ENCODE assay signal across 9 mouse cellular contexts in the genomic region with DNA sequence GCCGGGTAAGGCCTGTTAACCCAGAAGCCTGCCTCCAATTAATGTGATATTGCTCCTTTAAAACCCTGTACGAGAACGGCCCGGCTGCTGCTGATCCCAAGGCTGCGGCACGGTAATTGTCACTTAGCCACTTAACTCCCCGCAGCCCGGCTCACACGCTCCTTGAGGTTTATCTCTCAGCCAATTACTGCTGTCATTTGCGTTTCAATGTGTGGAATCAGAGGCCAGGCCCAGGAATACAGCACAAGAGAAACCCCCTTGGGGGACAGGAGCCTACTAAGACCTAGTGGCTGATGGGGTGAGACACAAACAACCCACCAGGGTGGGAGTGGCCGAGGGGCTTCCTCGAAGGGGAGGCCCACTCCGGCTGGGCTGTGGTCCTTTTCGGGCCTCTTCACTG.
DNase-seq lines count a peak whose midpoint lies in the region; ATAC-seq and TF ChIP-seq lines count a peak whose summit lies in the region.
"Had no signal": no experiment of that assay in that cellular context is flagged by ENCODE, and none has a peak within 500 bp of the region (broad histone marks: within the 10 kb centered on the region; RNA-seq: fewer than 3 reads in every experiment).

No protein-coding gene starts in this region.

- under 1% methylated on average over 14 of the region's 14 CpGs for WGBS in forebrain, embryonic 10.5 days
- 19% methylated on average over 14 of the region's 14 CpGs for WGBS in intestine, embryonic 16.5 days
- 3% methylated on average over 14 of the region's 14 CpGs for WGBS in neural tube, embryonic 14.5 days
- 63% methylated on average over 14 of the region's 14 CpGs for WGBS in lung, adult 2 months

- H3K4me1 ChIP-seq in forebrain, embryonic 10.5 days, result peaks cover 83% of the 10 kb centered on the region
- H3K4me1 ChIP-seq in intestine, embryonic 16.5 days (ENCODE audit: control insufficient read depth, insufficient read depth, low read length), result peaks cover 27% of the 10 kb centered on the region
- peaks cover 42% of the 10 kb centered on the region for H3K4me1 ChIP-seq in neural tube, embryonic 14.5 days (ENCODE audit: control insufficient read depth, insufficient read depth, low read length)
- peaks cover 9% of the 10 kb centered on the region for H3K4me1 ChIP-seq in lung, adult 2 months (ENCODE audit: control insufficient read depth, insufficient read depth, low read length)

- no peak for ATAC-seq in intestine, embryonic 16.5 days
- ATAC-seq in neural tube, embryonic 14.5 days (ENCODE audit: low read depth), result no peak; the same call in 1 of the 2 replicates

- H3K27me3 ChIP-seq in forebrain, embryonic 10.5 days (ENCODE audit: poor library complexity, severe bottlenecking), result no peaks in the 10 kb centered on the region
- H3K27me3 ChIP-seq in intestine, embryonic 16.5 days (replicated peaks; ENCODE audit: control insufficient read depth, insufficient read depth, low read length), result no peaks in the 10 kb centered on the region
- H3K27me3 ChIP-seq in neural tube, embryonic 14.5 days (ENCODE audit: control insufficient read depth, insufficient read depth, low read length), result no peaks in the 10 kb centered on the region

- peak; percentile 50 for DNase-seq in ES-CJ7 (ENCODE audit: low read depth, low spot score)
- DNase-seq in adrenal gland, postnatal 10 days, result peak; percentile 55
- peak; percentile 83 for DNase-seq in forebrain, embryonic 10.5 days (ENCODE audit: extremely low spot score, low spot score)
- DNase-seq in lung, adult 2 months, result no peak
- DNase-seq in ovary, adult 18-20 months (ENCODE audit: low spot score), result no peak
- DNase-seq in B cell, adult 2 months, result no peak

- H3K9ac ChIP-seq in intestine, embryonic 16.5 days (ENCODE audit: low read depth, low read length), result peak overlapping the region; percentile 67
- H3K9ac ChIP-seq in neural tube, embryonic 14.5 days (replicated peaks; ENCODE audit: low read depth, low read length), result peak overlapping the region; percentile 42; the same call in 1 of the 2 replicates

- peak overlapping the region; percentile 51 for H3K4me2 ChIP-seq in intestine, embryonic 16.5 days (ENCODE audit: low read depth, low read length)
- H3K4me2 ChIP-seq in neural tube, embryonic 14.5 days (ENCODE audit: low read depth, low read length), result peak overlapping the region; percentile 57

- H3K4me3 ChIP-seq in forebrain, embryonic 10.5 days, result peak overlapping the region; percentile 48
- 0 out of 2 replicates have a peak overlapping the region, but pooled peaks have one; percentile 15 for H3K4me3 ChIP-seq in intestine, embryonic 16.5 days (ENCODE audit: low read length)
- no peak overlapping the region for H3K4me3 ChIP-seq in neural tube, embryonic 14.5 days (ENCODE audit: low read depth, low read length)
- H3K4me3 ChIP-seq in lung, adult 2 months (replicated peaks; ENCODE audit: extremely low read depth, low read depth, low read length), result no peak overlapping the region

- TF ChIP-seq CTCF in lung, adult 2 months (IDR thresholded peaks at IDR 0.05; ENCODE audit: insufficient read depth, low read length), result no peak

- TF ChIP-seq POLR2A in lung, adult 2 months (IDR thresholded peaks at IDR 0.05; ENCODE audit: borderline replicate concordance, extremely low read depth, low read depth, low read length), result no peak

- peak overlapping the region; percentile 94 for H3K27ac ChIP-seq in forebrain, embryonic 10.5 days
- H3K27ac ChIP-seq in intestine, embryonic 16.5 days (ENCODE audit: low read length), result peak overlapping the region; percentile 85
- peak overlapping the region; percentile 92 for H3K27ac ChIP-seq in neural tube, embryonic 14.5 days (ENCODE audit: low read depth, low read length)
- H3K27ac ChIP-seq: macrophage had no signal

- H3K9me3 ChIP-seq in forebrain, embryonic 10.5 days, result no peaks in the 10 kb centered on the region
- H3K9me3 ChIP-seq in intestine, embryonic 16.5 days (ENCODE audit: control insufficient read depth, low read length), result no peaks in the 10 kb centered on the region
- no peaks in the 10 kb centered on the region for H3K9me3 ChIP-seq in neural tube, embryonic 14.5 days (ENCODE audit: control insufficient read depth, low read length)

- H3K36me3 ChIP-seq in forebrain, embryonic 10.5 days (replicated peaks), result no peaks in the 10 kb centered on the region
- H3K36me3 ChIP-seq in intestine, embryonic 16.5 days (ENCODE audit: control insufficient read depth, insufficient read depth, low read length), result no peaks in the 10 kb centered on the region
- no peaks in the 10 kb centered on the region for H3K36me3 ChIP-seq in neural tube, embryonic 14.5 days (ENCODE audit: control insufficient read depth, insufficient read depth, low read length)

Comparison
In these comparisons a context has a peak if more than half of its experiments do, and no peak if none do; other contexts are left out.
1. DNase-seq: peak in ES-CJ7 (single experiment), adrenal gland, postnatal 10 days (single experiment) and forebrain, embryonic 10.5 days (single experiment); none in lung, adult 2 months (single experiment), ovary, adult 18-20 months (single experiment) and B cell, adult 2 months (0 of 2).
2. H3K4me3 ChIP-seq: peak in forebrain, embryonic 10.5 days (single experiment) and intestine, embryonic 16.5 days (single experiment); none in neural tube, embryonic 14.5 days (single experiment) and lung, adult 2 months (single experiment).
3. Peak in every context shown above with its lines, with median percentiles within 50 percentile points of each other: H3K27ac ChIP-seq.